Mouse (Mus musculus) lung, postnatal 0 days (tissue): Measurements from ENCODE around the gene Stmn3.

Experiments used
- CTCF ChIP-seq: IDR thresholded peaks from 2 replicates; pipeline ENCODE4 v1.5.1; 2016; ENCODE audit warnings: antibody characterized with exemption, mild to moderate bottlenecking
- EP300 ChIP-seq: IDR thresholded peaks from 2 replicates; pipeline ENCODE4 v1.6.1; 2016; ENCODE audit warnings: antibody characterized with exemption, mild to moderate bottlenecking, control low read depth

DNA sequence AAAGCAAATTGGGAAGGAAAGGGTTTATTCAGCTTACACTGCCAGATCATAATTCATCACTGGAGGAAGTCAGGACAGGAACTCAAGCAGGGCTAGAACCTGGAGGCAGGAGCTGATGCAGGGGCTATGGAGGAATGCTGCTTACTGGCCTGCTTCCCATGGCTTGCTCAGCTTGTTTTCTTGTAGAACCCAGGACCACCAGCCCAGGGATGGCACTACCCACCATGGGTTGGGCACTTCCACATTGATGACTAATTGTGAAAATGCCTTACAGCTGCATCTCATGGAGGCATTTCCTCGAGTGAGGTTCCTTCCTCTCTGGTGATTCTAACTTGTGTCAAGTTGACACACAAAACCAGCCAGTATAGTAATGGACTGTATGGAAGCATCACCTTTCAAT lies 23.4 kb downstream of the Stmn3 start:
- TF ChIP-seq CTCF = no peak
- no peak for TF ChIP-seq EP300
